Mouse (Mus musculus) G1E (cell line): ENCODE data around the gene Crbn. TPM values are rescaled to one million over a fixed set of nuclear protein-coding genes. Genes with fewer than 3 reads are reported as not detected.

Experiments
- ATAC-seq: 2 replicates; pipeline ENCODE4 v1.8.0; 2016; ENCODE audit warnings: mild to moderate bottlenecking; ENCODE audit not compliant: insufficient number of reproducible peaks, poor library complexity, low FRiP score, severe bottlenecking; ENCODE audit errors: extremely low read depth
- DNase-seq: peaks from one replicate; pipeline ENCODE4 v3.0.0; 2012; ENCODE audit warnings: low spot score
- H3K27me3 ChIP-seq: 2 replicates; pipeline ENCODE4 v1.6.1; 2012; ENCODE audit warnings: mild to moderate bottlenecking, low read length, inconsistent platforms; ENCODE audit not compliant: insufficient read depth
- H3K36me3 ChIP-seq: replicated peaks from 2 replicates; pipeline ENCODE3; 2012; ENCODE audit warnings: mild to moderate bottlenecking, inconsistent platforms
- H3K4me1 ChIP-seq: 2 replicates; pipeline ENCODE4 v1.6.1; 2012; ENCODE audit warnings: low read depth, low read length, inconsistent platforms, mixed read lengths; ENCODE audit not compliant: insufficient read depth
- H3K4me3 ChIP-seq: 2 replicates; pipeline ENCODE4 v1.5.1; 2012; ENCODE audit warnings: low read depth, mild to moderate bottlenecking, inconsistent platforms, low read length, moderate library complexity, mixed read lengths
- H3K9me3 ChIP-seq: replicated peaks from 2 replicates; pipeline ENCODE4 v1.6.1; 2012; ENCODE audit warnings: inconsistent platforms
- CTCF ChIP-seq: IDR thresholded peaks from 2 replicates; pipeline ENCODE4 v1.5.1; 2012; ENCODE audit warnings: low read depth, low read length, inconsistent platforms, mixed read lengths
- GATA1 ChIP-seq: IDR thresholded peaks from 2 replicates; pipeline ENCODE4 v1.6.1; 2012; ENCODE audit warnings: borderline replicate concordance, low read length, inconsistent platforms, mixed read lengths
- GATA2 ChIP-seq: IDR thresholded peaks from 2 replicates; pipeline ENCODE4 v1.6.1; 2012; ENCODE audit warnings: low read depth, low read length, inconsistent platforms, borderline replicate concordance
- POLR2AphosphoS5 ChIP-seq: IDR thresholded peaks from 2 replicates; pipeline ENCODE4 v1.6.1; 2012; ENCODE audit warnings: low read depth, low read length, inconsistent platforms; ENCODE audit not compliant: insufficient replicate concordance
- TAL1 ChIP-seq: conservative IDR thresholded peaks from 2 replicates; pipeline ENCODE4 v1.6.1; 2012; ENCODE audit warnings: low read depth, low read length, inconsistent platforms, mixed read lengths
- polyA plus RNA-seq: library from polyadenylated mRNA; stranded (reverse); fragments of >175 nt; gene quantifications from 2 replicates; pipeline ENCODE4 v1.2.3, GENCODE M21; 2012
- total RNA-seq, 2 experiments: library from RNA; stranded (forward) in 1 of 2; stranded (reverse) in 1 of 2; fragments of 200-1000 nt in 1 of 2; fragments of >200 nt in 1 of 2; fragmentation: Nextera tagmentation in 1 of 2; gene quantifications; 2 replicates each; pipeline ENCODE4 v1.2.3; 2014 to 2017

The Crbn gene
- total and polyA plus RNA-seq, 3 experiments: 1.8 to 68.0 (median 42.8) TPM

- Histone ChIP-seq H3K4me1 (no peaks in the 10 kb centered on the region), H3K4me3 (no peak overlapping the region), H3K36me3 (no peaks in the 10 kb centered on the region), H3K9me3 (no peaks in the 10 kb centered on the region), H3K27me3 (no peaks in the 10 kb centered on the region)
- ATAC-seq (no peak), DNase-seq (no peak)
- no peak for TF ChIP-seq CTCF
- no peak for TF ChIP-seq GATA1
- no peak for TF ChIP-seq GATA2
- TF ChIP-seq TAL1: no peak
- TF ChIP-seq POLR2AphosphoS5: no peak
Observed at GRCm38 (mm10) chr6:106819906-106820305, 20.0 kb upstream of the Crbn start.

DNA sequence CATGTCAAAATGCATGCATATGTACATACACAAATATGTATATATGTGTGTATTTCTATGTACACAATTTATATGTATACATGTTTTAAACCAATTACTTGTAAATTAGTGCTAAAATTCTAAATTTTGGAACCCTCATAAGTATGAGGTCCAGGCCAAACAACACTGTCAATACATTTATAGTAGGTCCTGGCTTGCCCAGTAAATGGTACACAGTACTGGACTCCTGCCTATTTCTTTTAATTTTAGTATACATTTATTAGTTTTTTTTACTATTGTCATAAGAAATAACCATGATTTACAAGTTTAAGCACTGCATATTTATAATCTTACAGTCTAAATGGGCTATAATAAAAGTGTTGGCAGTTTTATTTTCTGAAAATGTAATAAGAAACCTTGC lies 19.4 kb upstream of the Crbn start:
- Histone ChIP-seq H3K36me3 (no peaks in the 10 kb centered on the region), H3K4me3 (no peak overlapping the region), H3K27me3 (no peaks in the 10 kb centered on the region), H3K4me1 (no peaks in the 10 kb centered on the region), H3K9me3 (no peaks in the 10 kb centered on the region)
- no peak for DNase-seq
- TF ChIP-seq CTCF: no peak
- TF ChIP-seq GATA2: no peak
- no peak for TF ChIP-seq GATA1
- no peak for TF ChIP-seq POLR2AphosphoS5
- TF ChIP-seq TAL1: no peak
- no peak for ATAC-seq

GRCm38 (mm10) chr6:106810686-106811085 lies 10.8 kb upstream of the Crbn start:
- no peaks in the 10 kb centered on the region for H3K27me3 ChIP-seq
- H3K4me1 ChIP-seq: no peaks in the 10 kb centered on the region
- TF ChIP-seq CTCF (no peak), GATA2 (no peak), POLR2AphosphoS5 (no peak)
- H3K9me3 ChIP-seq: no peaks in the 10 kb centered on the region
- DNase-seq (no peak), ATAC-seq (no peak)
- H3K36me3 ChIP-seq: no peaks in the 10 kb centered on the region
- no peak overlapping the region for H3K4me3 ChIP-seq

GRCm38 (mm10) chr6:106809161-106809560 lies 9.3 kb upstream of the Crbn start:
- no peak for DNase-seq
- H3K36me3 ChIP-seq: no peaks in the 10 kb centered on the region
- no peaks in the 10 kb centered on the region for H3K4me1 ChIP-seq
- no peaks in the 10 kb centered on the region for H3K27me3 ChIP-seq
- H3K4me3 ChIP-seq: no peak overlapping the region
- no peaks in the 10 kb centered on the region for H3K9me3 ChIP-seq
- no peak for ATAC-seq
- TF ChIP-seq GATA2: no peak
- no peak for TF ChIP-seq CTCF
- no peak for TF ChIP-seq GATA1
- no peak for TF ChIP-seq TAL1
- no peak for TF ChIP-seq POLR2AphosphoS5

DNA sequence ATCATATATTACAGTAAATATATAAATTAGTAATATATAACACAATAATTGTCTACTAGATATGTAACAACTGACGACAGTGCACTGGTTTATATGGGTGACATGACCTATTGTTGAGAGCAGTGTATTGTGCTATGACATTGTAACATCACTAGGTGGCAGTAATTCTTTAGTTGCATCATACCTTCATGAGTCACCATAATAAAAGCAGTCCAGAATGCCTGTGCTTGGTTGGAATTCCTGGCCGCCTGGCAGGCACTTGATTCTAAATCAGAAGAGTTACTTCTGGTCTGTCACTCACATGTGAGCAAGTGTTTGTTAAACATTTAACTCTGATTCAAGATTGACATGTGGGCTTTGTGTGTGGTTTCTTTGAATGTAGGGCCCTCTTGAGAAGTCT lies 5.0 kb upstream of the Crbn start:
- Histone ChIP-seq H3K27me3 (no peaks in the 10 kb centered on the region), H3K4me1 (peaks cover 3% of the 10 kb centered on the region; the same call in 1 of the 2 replicates), H3K9me3 (no peaks in the 10 kb centered on the region), H3K4me3 (no peak overlapping the region), H3K36me3 (no peaks in the 10 kb centered on the region)
- TF ChIP-seq GATA1 (no peak), POLR2AphosphoS5 (no peak), GATA2 (no peak), CTCF (no peak), TAL1 (no peak)
- ATAC-seq (peak; percentile 46), DNase-seq (no peak)

- peaks cover 11% of the 10 kb centered on the region for H3K36me3 ChIP-seq
- DNase-seq (no peak), ATAC-seq (no peak)
- H3K9me3 ChIP-seq: no peaks in the 10 kb centered on the region
- peaks cover 23% of the 10 kb centered on the region for H3K4me1 ChIP-seq
- peak overlapping the region; percentile 97 for H3K4me3 ChIP-seq
- no peak for TF ChIP-seq CTCF
- TF ChIP-seq POLR2AphosphoS5: no peak
- TF ChIP-seq TAL1: no peak
- no peak for TF ChIP-seq GATA2
- TF ChIP-seq GATA1: no peak
- no peaks in the 10 kb centered on the region for H3K27me3 ChIP-seq
Observed at GRCm38 (mm10) chr6:106800227-106800557, 315 bp upstream of the Crbn start.

- Histone ChIP-seq H3K4me3 (no peak overlapping the region), H3K36me3 (peaks cover 52% of the 10 kb centered on the region), H3K27me3 (no peaks in the 10 kb centered on the region), H3K9me3 (no peaks in the 10 kb centered on the region), H3K4me1 (peaks cover 19% of the 10 kb centered on the region)
- ATAC-seq: no peak
- TF ChIP-seq POLR2AphosphoS5 (no peak), GATA1 (no peak), CTCF (no peak), GATA2 (no peak), TAL1 (no peak)
- DNase-seq: no peak
Observed at GRCm38 (mm10) chr6:106794094-106794814, 5.6 kb downstream of the Crbn start.
